In the genomic region with DNA sequence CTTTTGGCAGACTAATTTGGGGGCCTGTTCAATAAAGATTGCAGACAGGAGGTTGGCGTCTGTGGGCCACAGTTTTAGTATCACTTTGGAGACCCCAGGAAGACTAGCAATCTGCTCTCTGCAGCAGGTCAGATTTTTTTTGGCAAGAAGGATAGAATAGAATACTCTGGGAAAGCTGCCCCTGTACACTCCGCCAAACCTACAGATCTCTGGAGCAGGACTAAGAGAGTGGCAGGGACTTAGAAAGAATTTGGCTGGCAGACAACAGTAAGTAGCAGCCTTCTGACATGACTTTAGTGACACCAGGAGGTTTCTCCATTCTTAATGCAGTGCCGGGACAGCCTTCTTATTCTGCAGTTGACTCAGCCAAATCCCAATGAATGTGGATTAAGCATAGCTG, we compare ENCODE assay signal across 25 mouse cellular contexts. TPM values are rescaled to one million over a fixed set of nuclear protein-coding genes. Genes with fewer than 3 reads are reported as not detected.
DNase-seq lines count a peak whose midpoint lies in the region; ATAC-seq and TF ChIP-seq lines count a peak whose summit lies in the region.
"Had no signal": no experiment of that assay in that cellular context is flagged by ENCODE, and none has a peak within 500 bp of the region (broad histone marks: within the 10 kb centered on the region; RNA-seq: fewer than 3 reads in every experiment).

No protein-coding gene starts in this region.

- H3K36me3 ChIP-seq in heart, embryonic 11.5 days (ENCODE audit: control insufficient read depth, insufficient read depth, low read length) = no peaks in the 10 kb centered on the region
- H3K36me3 ChIP-seq in lung, postnatal 0 days (ENCODE audit: insufficient read depth, low read length) = no peaks in the 10 kb centered on the region
- H3K36me3 ChIP-seq in neural tube, embryonic 15.5 days = no peaks in the 10 kb centered on the region
- H3K36me3 ChIP-seq: forebrain, embryonic 10.5 days; hindbrain, embryonic 13.5 days; limb, embryonic 15.5 days; lung, embryonic 15.5 days; midbrain, embryonic 12.5 days had no signal

- no peak overlapping the region for H3K4me3 ChIP-seq in heart, embryonic 11.5 days (ENCODE audit: low read depth, low read length)
- no peak overlapping the region for H3K4me3 ChIP-seq in lung, postnatal 0 days (ENCODE audit: low read depth, low read length)
- no peak overlapping the region for H3K4me3 ChIP-seq in lung, adult 2 months (replicated peaks; ENCODE audit: extremely low read depth, low read depth, low read length)
- no peak overlapping the region for H3K4me3 ChIP-seq in neural tube, embryonic 15.5 days (replicated peaks)
- H3K4me3 ChIP-seq: forebrain, embryonic 10.5 days; hindbrain, embryonic 13.5 days; limb, embryonic 15.5 days; lung, embryonic 15.5 days; midbrain, embryonic 12.5 days had no signal

- no peak for TF ChIP-seq EP300 in lung, postnatal 0 days (IDR thresholded peaks at IDR 0.05)

- no peak for ATAC-seq in heart, embryonic 11.5 days (replicated peaks; ENCODE audit: insufficient number of reproducible peaks, low FRiP score, low TSS enrichment)
- no peak for ATAC-seq in lung, postnatal 0 days
- no peak for ATAC-seq in neural tube, embryonic 15.5 days (ENCODE audit: low FRiP score)
- ATAC-seq: inflammation-experienced regulatory T-cells, adult 6 months; Patski had no signal

- H3K9ac ChIP-seq in heart, embryonic 11.5 days (ENCODE audit: low read depth, low read length) = no peak overlapping the region
- no peak overlapping the region for H3K9ac ChIP-seq in lung, postnatal 0 days (replicated peaks; ENCODE audit: low read depth)
- no peak overlapping the region for H3K9ac ChIP-seq in neural tube, embryonic 15.5 days (replicated peaks)
- H3K9ac ChIP-seq: hindbrain, embryonic 13.5 days; limb, embryonic 15.5 days; liver, embryonic 14.5 days; lung, embryonic 15.5 days; midbrain, embryonic 12.5 days had no signal

- WGBS in heart, embryonic 11.5 days (ENCODE audit: insufficient replicate concordance) = 70% methylated on average over 3 of the region's 3 CpGs
- WGBS in lung, postnatal 0 days = 71% methylated on average over 3 of the region's 3 CpGs
- WGBS in lung, adult 2 months = 72% methylated on average over 3 of the region's 3 CpGs
- WGBS in neural tube, embryonic 15.5 days = 72% methylated on average over 3 of the region's 3 CpGs

- DNase-seq in cerebellum, postnatal 10 days = peak; percentile 63 to 76
- no peak for DNase-seq in cerebellum, postnatal 25 days
- DNase-seq in heart, adult 11 months = peak; percentile 81
- peak; percentile 5 for DNase-seq in lung, postnatal 0 days (ENCODE audit: low spot score)
- no peak for DNase-seq in lung, adult 2 months
- DNase-seq: adrenal gland, adult 2 months; cerebellum, adult 18-20 months; gastrocnemius, postnatal 14 days; kidney, adult 18-20 months; layer of hippocampus, adult 9-11 months; lung, postnatal 4 days; thymus, adult 2 months; thymus, postnatal 4 days had no signal

- peaks cover 9% of the 10 kb centered on the region; the same call in 1 of the 2 replicates for H3K27me3 ChIP-seq in heart, embryonic 11.5 days (ENCODE audit: control insufficient read depth, insufficient read depth, low read length)
- no peaks in the 10 kb centered on the region for H3K27me3 ChIP-seq in lung, postnatal 0 days (replicated peaks; ENCODE audit: insufficient read depth, low read length)
- H3K27me3 ChIP-seq in neural tube, embryonic 15.5 days (replicated peaks) = no peaks in the 10 kb centered on the region
- H3K27me3 ChIP-seq: hindbrain, embryonic 13.5 days; limb, embryonic 15.5 days; midbrain, embryonic 12.5 days; Patski had no signal

- no peaks in the 10 kb centered on the region for H3K9me3 ChIP-seq in heart, embryonic 11.5 days (replicated peaks; ENCODE audit: control insufficient read depth, low read length)
- no peaks in the 10 kb centered on the region for H3K9me3 ChIP-seq in lung, postnatal 0 days (ENCODE audit: low read length)
- no peaks in the 10 kb centered on the region for H3K9me3 ChIP-seq in neural tube, embryonic 15.5 days (replicated peaks)
- H3K9me3 ChIP-seq: forebrain, embryonic 10.5 days; hindbrain, embryonic 13.5 days; limb, embryonic 15.5 days; lung, embryonic 15.5 days; midbrain, embryonic 12.5 days had no signal

- peaks cover 7% of the 10 kb centered on the region; the same call in 1 of the 2 replicates for H3K4me1 ChIP-seq in heart, embryonic 11.5 days (ENCODE audit: control insufficient read depth, insufficient read depth, low read length)
- H3K4me1 ChIP-seq in lung, postnatal 0 days (ENCODE audit: insufficient read depth, low read depth, low read length) = peaks cover 6% of the 10 kb centered on the region; the same call in 1 of the 2 replicates
- H3K4me1 ChIP-seq in lung, adult 2 months (ENCODE audit: control insufficient read depth, insufficient read depth, low read length) = peaks cover 6% of the 10 kb centered on the region
- H3K4me1 ChIP-seq in neural tube, embryonic 15.5 days = peaks cover 20% of the 10 kb centered on the region

- H3K4me2 ChIP-seq in heart, embryonic 11.5 days = no peak overlapping the region
- no peak overlapping the region for H3K4me2 ChIP-seq in lung, postnatal 0 days (replicated peaks; ENCODE audit: low read depth, low read length)
- H3K4me2 ChIP-seq in neural tube, embryonic 15.5 days = no peak overlapping the region
- H3K4me2 ChIP-seq: hindbrain, embryonic 13.5 days; limb, embryonic 15.5 days had no signal

- no peak for TF ChIP-seq POLR2A in lung, adult 2 months (IDR thresholded peaks at IDR 0.05; ENCODE audit: borderline replicate concordance, extremely low read depth, low read depth, low read length)

- TF ChIP-seq CTCF in lung, postnatal 0 days (IDR thresholded peaks at IDR 0.05) = no peak
- no peak for TF ChIP-seq CTCF in lung, adult 2 months (IDR thresholded peaks at IDR 0.05; ENCODE audit: insufficient read depth, low read length)

- H3K27ac ChIP-seq in heart, embryonic 11.5 days (ENCODE audit: low read depth, low read length) = no peak overlapping the region
- no peak overlapping the region for H3K27ac ChIP-seq in lung, postnatal 0 days (ENCODE audit: low read length)
- no peak overlapping the region for H3K27ac ChIP-seq in neural tube, embryonic 15.5 days (replicated peaks)
- H3K27ac ChIP-seq: forebrain, embryonic 10.5 days; hindbrain, embryonic 13.5 days; kidney, postnatal 0 days; limb, embryonic 15.5 days; liver, embryonic 14.5 days; lung, embryonic 15.5 days; midbrain, embryonic 12.5 days; stomach, postnatal 0 days had no signal

RNA-seq across cellular contexts. Expression of gene Zc3h12c, which starts 1.8 kb away (rescaled TPM):
- polyA plus RNA-seq in heart, embryonic 11.5 days (2014; fragmentation: Nextera tagmentation; extraction: Ambion mirVana) = 3.8 and 4.3 TPM in 2 replicates
- 2.0 and 2.3 TPM in 2 replicates for polyA plus RNA-seq in lung, postnatal 0 days (2015; fragmentation: Nextera tagmentation; extraction: Ambion mirVana)
- 3.0 and 3.7 TPM in 2 replicates for polyA plus RNA-seq in lung, adult 2 months (2012; rRNA removed)
- 3.4 TPM in 2 replicates for polyA plus RNA-seq in neural tube, embryonic 15.5 days (2015; fragmentation: Nextera tagmentation; extraction: Ambion mirVana)

Comparison
In these comparisons a context has a peak if more than half of its experiments do, and no peak if none do; other contexts are left out.
1. DNase-seq: peak in cerebellum, postnatal 10 days (2 of 2), heart, adult 11 months (single experiment) and lung, postnatal 0 days (single experiment); none in cerebellum, postnatal 25 days (0 of 2) and lung, adult 2 months (single experiment).